In genomic region chr6:8509961-8510863, GRCm38 (mm10) we compare ENCODE assay signal across 8 mouse cellular contexts. TPM values are rescaled to one million over a fixed set of nuclear protein-coding genes. Genes with fewer than 3 reads are reported as not detected.
DNase-seq lines count a peak whose midpoint lies in the region; ATAC-seq and TF ChIP-seq lines count a peak whose summit lies in the region.

No protein-coding gene starts in this region.

- TF ChIP-seq CTCF in CH12.LX (conservative IDR thresholded peaks at IDR 0.05 in 1 of 2, IDR thresholded peaks at IDR 0.05 in 1 of 2; ENCODE audit: low read depth in 2 of 2, low read length in 2 of 2): no peak

- DNase-seq in CH12.LX (ENCODE audit: extremely low read depth): no peak
- DNase-seq in adrenal gland, adult 8-10 months: peak; percentile 30
- DNase-seq in heart, adult 9 months (ENCODE audit: low spot score in 2 of 2): peak; percentile 24 to 33
- peak; percentile 35 for DNase-seq in kidney, adult 9 months
- peak; percentile 41 to 46 for DNase-seq in right cerebral cortex, postnatal 10 days (ENCODE audit: low spot score in 2 of 2)

- H3K4me1 ChIP-seq in CH12.LX (ENCODE audit: control insufficient read depth in 1 of 2, insufficient read depth in 2 of 2): peaks cover 5 to 44% of the 10 kb centered on the region in 2 experiments; a peak in 3 of 4 replicates
- H3K4me1 ChIP-seq in embryonic facial prominence, embryonic 13.5 days: peaks cover 21% of the 10 kb centered on the region
- H3K4me1 ChIP-seq in lung, embryonic 16.5 days (replicated peaks; ENCODE audit: control insufficient read depth, insufficient read depth, low read length): peaks cover 21% of the 10 kb centered on the region

- H3K27me3 ChIP-seq in CH12.LX (replicated peaks): no peaks in the 10 kb centered on the region
- H3K27me3 ChIP-seq in embryonic facial prominence, embryonic 13.5 days: no peaks in the 10 kb centered on the region
- H3K27me3 ChIP-seq in lung, embryonic 16.5 days (ENCODE audit: control insufficient read depth, insufficient read depth, low read depth, low read length): no peaks in the 10 kb centered on the region

- dilution Hi-C loops in CH12.LX (cut with MboI; ENCODE audit: extremely low pct_ligation_motif_present, extremely low pct_unique_long_range_greater_than_20kb, low sequenced_read_pairs): no loop called here

- in situ Hi-C loops in CH12.LX (cut with MboI; ENCODE audit: low pct_ligation_motif_present, low pct_unique_long_range_greater_than_20kb, low sequenced_read_pairs): loop anchor here (10.0 kb wide), 1 partner anchor 155 kb away; no protein-coding TSS in a partner anchor

- peak overlapping the region; percentile 93 for H3K9ac ChIP-seq in CH12.LX (ENCODE audit: insufficient read depth, low read depth)
- peak overlapping the region; percentile 98 for H3K9ac ChIP-seq in embryonic facial prominence, embryonic 13.5 days
- H3K9ac ChIP-seq in lung, embryonic 16.5 days (ENCODE audit: low read length): peak overlapping the region; percentile 95

- H3K4me2 ChIP-seq in CH12.LX (ENCODE audit: insufficient read depth, low read depth, poor library complexity, severe bottlenecking): peak overlapping the region; percentile 97
- H3K4me2 ChIP-seq in embryonic facial prominence, embryonic 13.5 days: peak overlapping the region; percentile 73
- peak overlapping the region; percentile 61 for H3K4me2 ChIP-seq in lung, embryonic 16.5 days (ENCODE audit: low read depth, low read length)

- H3K9me3 ChIP-seq in CH12.LX (replicated peaks; ENCODE audit: low read length): no peaks in the 10 kb centered on the region
- no peaks in the 10 kb centered on the region for H3K9me3 ChIP-seq in embryonic facial prominence, embryonic 13.5 days
- no peaks in the 10 kb centered on the region for H3K9me3 ChIP-seq in lung, embryonic 16.5 days (ENCODE audit: control insufficient read depth, low read length)

- H3K79me2 ChIP-seq in CH12.LX (replicated peaks; ENCODE audit: control insufficient read depth, extremely low read depth, insufficient read depth, poor library complexity, severe bottlenecking): peaks cover 31% of the 10 kb centered on the region

- WGBS in embryonic facial prominence, embryonic 13.5 days: under 1% methylated on average over 64 of the region's 73 CpGs
- under 1% methylated on average over 44 of the region's 73 CpGs for WGBS in lung, embryonic 16.5 days

- H3K36me3 ChIP-seq in CH12.LX (replicated peaks in 1 of 2; ENCODE audit: control insufficient read depth in 1 of 2, insufficient read depth in 1 of 2, low read length in 1 of 2): no peaks in the 10 kb centered on the region
- no peaks in the 10 kb centered on the region for H3K36me3 ChIP-seq in embryonic facial prominence, embryonic 13.5 days
- no peaks in the 10 kb centered on the region for H3K36me3 ChIP-seq in lung, embryonic 16.5 days (ENCODE audit: control insufficient read depth, insufficient read depth, low read length)

- peak overlapping the region; percentile 56 for H3K27ac ChIP-seq in CH12.LX (ENCODE audit: insufficient read depth, low read depth)
- peak overlapping the region; percentile 97 for H3K27ac ChIP-seq in embryonic facial prominence, embryonic 13.5 days
- peak overlapping the region; percentile 97 for H3K27ac ChIP-seq in lung, embryonic 16.5 days (ENCODE audit: low read length)

- no peak for TF ChIP-seq POLR2A in CH12.LX (IDR thresholded peaks at IDR 0.05; ENCODE audit: low read depth, low read length)

- peak overlapping the region; percentile 81 to 95 (median 89) for H3K4me3 ChIP-seq in CH12.LX (replicated peaks in 1 of 3; ENCODE audit: low read depth in 2 of 3, low read length in 2 of 3, poor library complexity in 1 of 3)
- peak overlapping the region; percentile 95 for H3K4me3 ChIP-seq in embryonic facial prominence, embryonic 13.5 days
- H3K4me3 ChIP-seq in lung, embryonic 16.5 days (ENCODE audit: low read length): peak overlapping the region; percentile 94

- no peak for TF ChIP-seq RAD21 in CH12.LX (IDR thresholded peaks at IDR 0.05; ENCODE audit: low read depth, low read length)

- no peak for TF ChIP-seq EP300 in CH12.LX (IDR thresholded peaks at IDR 0.05; ENCODE audit: low read length)

- ATAC-seq in embryonic facial prominence, embryonic 13.5 days (ENCODE audit: insufficient number of reproducible peaks, insufficient read depth, low FRiP score, low TSS enrichment, low read depth): peak; percentile 22
- peak; percentile 17 for ATAC-seq in lung, embryonic 16.5 days (ENCODE audit: low read depth)
- no peak for ATAC-seq in monocyte, adult 5-6 weeks (replicated peaks; ENCODE audit: insufficient number of reproducible peaks, low FRiP score, low TSS enrichment, poor library complexity, severe bottlenecking)

TF ChIP-seq in CH12.LX, 34 proteins besides CTCF, POLR2A, EP300 and RAD21:
- TF ChIP-seq MEF2A (IDR thresholded peaks at IDR 0.05; ENCODE audit: borderline replicate concordance, low read depth, low read length) (no peak), ZKSCAN1 (IDR thresholded peaks at IDR 0.05; ENCODE audit: borderline replicate concordance, low read depth, low read length) (no peak), TCF12 (IDR thresholded peaks at IDR 0.05; ENCODE audit: low read depth, low read length) (peak; percentile 5; the same call in 1 of the 2 replicates), ETS1 (conservative IDR thresholded peaks at IDR 0.05; ENCODE audit: low read depth, low read length) (no peak), SIN3A (IDR thresholded peaks at IDR 0.05; ENCODE audit: low read length) (0 out of 2 replicates have a peak, but pooled peaks have one; percentile 26), UBTF (IDR thresholded peaks at IDR 0.05; ENCODE audit: low read depth, low read length) (0 out of 2 replicates have a peak, but pooled peaks have one; percentile 60), POLR2AphosphoS2 (IDR thresholded peaks at IDR 0.05; ENCODE audit: low read depth, low read length) (0 out of 2 replicates have a peak, but pooled peaks have one; percentile 37)

RNA-seq across cellular contexts. Expression of gene Glcci1, which starts 0.8 kb away (rescaled TPM):
- total RNA-seq in CH12.LX (2012; rRNA removed) (1.9 and 4.4 TPM in 2 replicates), CH12.LX (2014; rRNA removed) (2.4 and 2.5 TPM in 2 replicates)
- 3.5 and 4.8 TPM in 2 replicates for polyA plus RNA-seq in CH12.LX (2012; ENCODE audit: insufficient read length, low read depth)
- 10 to 100 TPM; 29.1 to 32.4 (median 30.7) TPM for total RNA-seq in adrenal gland, adult 8-10 months (2022)
- 6.6 and 9.5 TPM in 2 replicates for polyA plus RNA-seq in embryonic facial prominence, embryonic 13.5 days (2015; fragmentation: Nextera tagmentation; extraction: Ambion mirVana)
- 3.8 and 6.2 TPM in 2 replicates for polyA plus RNA-seq in lung, embryonic 16.5 days (2015; fragmentation: Nextera tagmentation; extraction: Ambion mirVana)
- 15.1 to 25.3 TPM (median 19.9 TPM) in 3 replicates for total RNA-seq in monocyte, adult 5-6 weeks (2017)
